Mouse (Mus musculus) ovary, adult 18-20 months (tissue): ENCODE results near the gene Fcgr1.
"Not testable (repeated sequence)": the region's sequence is repeated elsewhere in the genome, so short reads cannot be mapped to it uniquely, and the experiment has no call there.

Experiments
- DNase-seq: peaks from one replicate; pipeline ENCODE4 v3.0.0; 2022; ENCODE audit warnings: low spot score, mixed read lengths

Gene Fcgr1

DNA sequence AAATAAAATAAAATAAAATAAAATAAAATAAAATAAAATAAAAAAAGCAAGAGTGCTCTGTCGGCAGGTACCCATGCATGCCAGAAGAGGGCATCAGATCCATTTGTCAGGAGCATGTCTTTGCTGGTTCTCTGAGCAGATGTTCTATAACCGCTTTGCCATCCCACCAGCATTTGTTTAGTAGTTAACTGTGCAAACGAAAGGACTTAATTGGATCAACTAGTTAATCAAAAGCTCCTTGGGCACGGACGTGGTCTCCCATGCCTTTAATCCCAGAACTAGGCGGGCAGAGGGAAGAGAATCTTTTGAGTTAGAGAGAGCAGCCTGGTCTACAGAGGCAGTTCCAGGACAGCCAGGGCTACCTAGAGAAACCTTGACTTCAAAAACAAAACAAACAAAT, 33.4 kb upstream of the Fcgr1 start:
- DNase-seq, result no peak

- not testable (repeated sequence) for DNase-seq
These were observed 30.0 kb upstream of the Fcgr1 start for GRCm38 (mm10) chr3:96323806-96324205.

DNA sequence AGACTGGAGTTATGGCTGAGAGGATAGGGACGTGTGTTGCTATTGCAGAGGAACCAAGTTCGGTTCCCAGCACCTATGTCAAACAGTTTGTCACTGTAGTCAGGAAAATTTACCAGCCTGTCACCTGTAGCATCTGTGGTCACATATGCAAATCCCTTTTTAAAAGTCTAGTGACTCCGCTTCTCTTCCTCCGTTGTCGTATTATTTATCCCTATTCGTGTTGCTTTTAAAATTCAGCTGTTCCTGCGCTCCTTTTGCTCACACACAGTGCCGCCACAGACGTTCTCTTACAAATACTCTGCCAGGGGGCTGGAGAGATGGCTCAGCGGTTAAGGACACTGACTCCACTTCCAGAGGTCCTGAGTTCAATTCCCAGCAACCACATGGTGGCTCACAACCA, 28.8 kb upstream of the Fcgr1 start:
- DNase-seq, result no peak

DNA sequence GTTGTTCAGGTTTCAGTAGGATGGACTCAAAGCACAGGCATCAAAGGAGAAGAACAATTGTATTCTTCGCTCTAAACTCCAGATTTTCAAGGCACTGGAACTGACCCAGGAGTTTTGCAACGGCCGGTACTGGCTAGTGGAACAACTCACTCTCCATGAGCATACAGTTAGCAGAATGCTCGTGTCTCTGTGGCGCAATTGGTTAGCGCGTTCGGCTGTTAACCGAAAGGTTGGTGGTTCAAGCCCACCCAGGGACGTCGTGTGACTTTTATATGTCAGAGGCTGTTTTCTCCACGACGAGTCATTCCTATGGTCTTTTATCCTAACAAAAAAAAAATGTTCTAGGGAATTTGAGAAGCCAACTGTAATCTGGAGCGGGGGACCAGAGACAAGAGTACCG, 28.1 kb upstream of the Fcgr1 start:
- DNase-seq, result no peak

DNA sequence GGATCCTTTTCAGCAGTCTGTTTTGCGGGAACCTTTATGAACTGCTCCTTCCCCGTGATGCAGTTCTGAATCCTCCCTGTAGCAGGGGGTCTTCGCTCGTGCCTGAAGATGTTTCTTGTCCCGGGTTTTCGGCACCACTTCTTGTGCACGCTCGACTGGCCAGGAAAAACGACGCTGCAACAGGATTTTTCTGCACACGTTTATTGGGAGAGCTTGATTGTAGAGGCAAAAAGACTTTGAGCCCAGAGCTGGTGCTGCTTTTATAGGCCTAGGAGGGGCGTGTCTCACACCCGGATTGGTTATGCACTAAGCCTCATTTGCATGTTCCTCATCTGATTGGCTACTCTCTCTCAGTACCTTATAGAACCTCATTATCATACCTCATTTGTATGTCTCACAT, 26.2 kb upstream of the Fcgr1 start:
- not testable (repeated sequence) for DNase-seq

- no peak for DNase-seq
These were observed 18.8 kb upstream of the Fcgr1 start for GRCm38 (mm10) chr3:96312341-96313098.

- no peak for DNase-seq
These were observed 15.7 kb upstream of the Fcgr1 start for GRCm38 (mm10) chr3:96309441-96309840.

GRCm38 (mm10) chr3:96306506-96306905, 12.7 kb upstream of the Fcgr1 start:
- DNase-seq, result no peak

- DNase-seq, result no peak
These were observed 8.3 kb upstream of the Fcgr1 start for GRCm38 (mm10) chr3:96302076-96302475.

GRCm38 (mm10) chr3:96300706-96301529, 7.1 kb upstream of the Fcgr1 start:
- no peak for DNase-seq

DNA sequence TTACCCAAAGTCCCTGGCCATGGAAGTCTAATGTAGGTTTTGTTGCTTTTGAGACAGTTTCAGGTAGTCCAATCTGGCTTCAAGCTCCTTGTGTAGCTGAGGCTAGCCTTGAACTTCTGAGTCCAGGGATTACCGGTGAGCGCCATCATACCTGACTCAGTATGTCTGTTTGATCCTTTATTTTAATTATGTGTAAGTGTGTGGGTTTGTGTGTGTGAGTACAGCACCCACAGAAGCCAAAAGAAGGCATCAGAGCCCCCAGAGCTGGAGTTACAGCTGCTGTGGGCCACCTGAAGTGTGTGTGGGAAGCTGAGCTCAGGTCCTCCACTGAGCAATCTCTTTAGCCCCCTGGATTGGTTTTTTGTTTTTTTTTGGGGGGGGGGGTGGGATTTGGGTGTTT, 5.8 kb upstream of the Fcgr1 start:
- DNase-seq, result no peak

DNA sequence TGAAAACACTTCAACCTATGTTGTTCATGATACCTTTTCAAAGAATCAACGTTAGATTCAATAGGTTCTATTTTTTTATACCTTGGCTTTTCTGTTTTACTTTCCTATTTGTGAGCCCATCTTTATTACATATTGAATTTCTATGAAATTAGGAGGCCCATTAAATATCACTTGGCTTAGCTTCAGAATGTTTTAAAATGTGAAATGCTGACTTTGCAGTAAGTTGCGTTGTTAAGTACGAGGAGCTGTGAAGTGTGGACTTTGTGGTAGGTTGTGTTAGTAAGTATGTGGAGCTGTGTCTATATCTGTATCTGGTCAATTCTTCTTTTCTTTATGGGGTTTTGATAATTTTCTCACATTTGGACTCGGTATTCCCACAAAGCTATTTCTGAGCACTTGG, 4.6 kb upstream of the Fcgr1 start:
- no peak for DNase-seq

GRCm38 (mm10) chr3:96293368-96293767, 401 bp downstream of the Fcgr1 start:
- no peak for DNase-seq

- no peak for DNase-seq
These were observed 1.1 kb downstream of the Fcgr1 start for GRCm38 (mm10) chr3:96292641-96293040.

GRCm38 (mm10) chr3:96290727-96291126, 3.0 kb downstream of the Fcgr1 start:
- DNase-seq, result not testable (repeated sequence)

- DNase-seq, result no peak
These were observed 4.6 kb downstream of the Fcgr1 start for GRCm38 (mm10) chr3:96289201-96289600.

DNA sequence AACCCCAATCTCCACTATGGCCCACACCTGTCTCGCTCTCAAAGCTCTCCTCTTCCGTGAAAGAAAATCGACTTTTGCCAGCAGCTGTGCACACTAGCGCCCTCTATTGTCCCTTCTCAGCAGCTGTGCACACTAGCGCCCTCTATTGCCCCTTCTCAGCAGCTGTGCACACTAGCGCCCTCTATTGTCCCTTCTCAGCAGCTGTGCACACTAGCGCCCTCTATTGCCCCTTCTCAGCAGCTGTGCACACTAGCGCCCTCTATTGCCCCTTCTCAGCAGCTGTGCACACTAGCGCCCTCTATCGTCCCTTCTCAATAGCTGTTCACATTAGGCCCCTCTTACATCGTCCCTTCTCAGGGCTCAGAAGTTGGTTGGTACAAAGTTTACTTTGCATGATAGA, 6.4 kb downstream of the Fcgr1 start:
- not testable (repeated sequence) for DNase-seq

- DNase-seq, result no peak
These were observed 9.3 kb downstream of the Fcgr1 start for GRCm38 (mm10) chr3:96284457-96284856.

- no peak for DNase-seq
These were observed 13.1 kb downstream of the Fcgr1 start for GRCm38 (mm10) chr3:96280660-96281059.

- peak; percentile 85 for DNase-seq
These were observed 15.8 kb downstream of the Fcgr1 start for GRCm38 (mm10) chr3:96277800-96278624.

- DNase-seq, result no peak
These were observed 16.4 kb downstream of the Fcgr1 start for GRCm38 (mm10) chr3:96277428-96277799.
